Mouse (Mus musculus) MEL (cell line): ENCODE results near the gene Dqx1. TPM values are rescaled to one million over a fixed set of nuclear protein-coding genes. Genes with fewer than 3 reads are reported as not detected.

Experiments used
- DNase-seq: peaks from one replicate; pipeline ENCODE4 v3.0.0; 2011; ENCODE audit warnings: low read depth, low spot score
- H3K27ac ChIP-seq: 2 replicates; pipeline ENCODE4 v1.5.1; 2012; ENCODE audit warnings: low read depth, mild to moderate bottlenecking, control low read depth, low read length, moderate library complexity; ENCODE audit not compliant: control insufficient read depth
- H3K27me3 ChIP-seq, 2 experiments: fragments of 150-350 bp in 1 of 2; sonication (generic) in 1 of 2; 2 replicates each; pipeline ENCODE4 v1.6.1; 2012; ENCODE audit warnings: low read length in 2 of 2, mild to moderate bottlenecking in 2 of 2, improper control_type of control experiment in 1 of 2, moderate library complexity in 1 of 2; ENCODE audit not compliant: insufficient read depth in 2 of 2, control insufficient read depth in 1 of 2
- H3K36me3 ChIP-seq, 2 experiments: 2 replicates each; pipeline ENCODE4 v1.6.1; 2012 to 2014; ENCODE audit warnings: low read length in 2 of 2, improper control_type of control experiment in 1 of 2, inconsistent platforms in 1 of 2, mild to moderate bottlenecking in 1 of 2; ENCODE audit not compliant: insufficient read depth in 2 of 2, control insufficient read depth in 1 of 2
- H3K4me1 ChIP-seq, 2 experiments: fragments of 150-350 bp in 1 of 2; sonication (generic) in 1 of 2; 2 replicates each; pipeline ENCODE4 v1.6.1; 2012; ENCODE audit warnings: low read length in 2 of 2, improper control_type of control experiment in 1 of 2, mild to moderate bottlenecking in 1 of 2; ENCODE audit not compliant: insufficient read depth in 2 of 2, control insufficient read depth in 1 of 2
- H3K4me3 ChIP-seq, 2 experiments: fragments of 150-350 bp in 1 of 2; sonication (generic) in 1 of 2; 2 replicates each; pipeline ENCODE4 v1.5.1; 2012; ENCODE audit warnings: low read depth in 2 of 2, low read length in 2 of 2, mild to moderate bottlenecking in 2 of 2, moderate library complexity in 2 of 2, control low read depth in 1 of 2, improper control_type of control experiment in 1 of 2; ENCODE audit not compliant: control insufficient read depth in 1 of 2, insufficient read depth in 1 of 2
- H3K79me2 ChIP-seq: 2 replicates; pipeline ENCODE4 v1.6.1; 2012; ENCODE audit warnings: mild to moderate bottlenecking, low read length, moderate library complexity; ENCODE audit not compliant: control insufficient read depth, poor library complexity, insufficient read depth
- H3K9ac ChIP-seq: 2 replicates; pipeline ENCODE4 v1.6.1; 2012; ENCODE audit warnings: low read depth, mild to moderate bottlenecking, control low read depth, low read length, moderate library complexity; ENCODE audit not compliant: control insufficient read depth, poor library complexity, severe bottlenecking
- H3K9me3 ChIP-seq: fragments of 150-350 bp; sonication (generic); replicated peaks from 2 replicates; pipeline ENCODE4 v1.6.1; 2012; ENCODE audit warnings: mild to moderate bottlenecking, low read length, improper control_type of control experiment, moderate library complexity; ENCODE audit not compliant: insufficient read depth
- CHD2 ChIP-seq: IDR thresholded peaks from 2 replicates; pipeline ENCODE4 v1.6.1; 2011; ENCODE audit warnings: low read length, improper control_type of control experiment
- CTCF ChIP-seq, 3 experiments: IDR thresholded peaks in 2 of 3; conservative IDR thresholded peaks in 1 of 3; 2 replicates each; pipeline ENCODE4 v1.5.1; 2011 to 2012; ENCODE audit warnings: low read length in 3 of 3, low read depth in 2 of 3, mild to moderate bottlenecking in 2 of 3, improper control_type of control experiment in 1 of 3, inconsistent platforms in 1 of 3, mixed read lengths in 1 of 3, moderate library complexity in 1 of 3; ENCODE audit not compliant: control insufficient read depth in 1 of 3, insufficient read depth in 1 of 3, poor library complexity in 1 of 3, severe bottlenecking in 1 of 3
- ETS1 ChIP-seq: IDR thresholded peaks from 2 replicates; pipeline ENCODE4 v1.6.1; 2012; ENCODE audit warnings: low read depth, mild to moderate bottlenecking, inconsistent platforms, low read length, improper control_type of control experiment, moderate library complexity
- GABPA ChIP-seq: IDR thresholded peaks from 2 replicates; pipeline ENCODE4 v1.6.1; 2012; ENCODE audit warnings: low read depth, mild to moderate bottlenecking, inconsistent platforms, low read length, improper control_type of control experiment, moderate library complexity
- GATA1 ChIP-seq: IDR thresholded peaks from 2 replicates; pipeline ENCODE4 v1.6.1; 2011; ENCODE audit warnings: low read depth, low read length, improper control_type of control experiment
- HCFC1 ChIP-seq: IDR thresholded peaks from 2 replicates; pipeline ENCODE4 v1.6.1; 2012; ENCODE audit warnings: low read depth, mild to moderate bottlenecking, inconsistent platforms, low read length, improper control_type of control experiment, moderate library complexity
- JUND ChIP-seq: IDR thresholded peaks from 2 replicates; pipeline ENCODE4 v1.6.1; 2011; ENCODE audit warnings: low read depth, mild to moderate bottlenecking, improper control_type of control experiment, low read length
- MAX ChIP-seq: IDR thresholded peaks from 2 replicates; pipeline ENCODE4 v1.6.1; 2011; ENCODE audit warnings: low read length, improper control_type of control experiment
- MEF2A ChIP-seq: IDR thresholded peaks from 2 replicates; pipeline ENCODE4 v1.6.1; 2014; ENCODE audit warnings: low read depth, mild to moderate bottlenecking, inconsistent platforms, low read length, improper control_type of control experiment; ENCODE audit not compliant: poor library complexity, insufficient replicate concordance, severe bottlenecking; ENCODE audit errors: extremely low read depth
- MYC ChIP-seq: IDR thresholded peaks from 2 replicates; pipeline ENCODE4 v1.6.1; 2011; ENCODE audit warnings: low read depth, mild to moderate bottlenecking, low read length, improper control_type of control experiment, moderate library complexity
- NRF1 ChIP-seq: IDR thresholded peaks from 2 replicates; pipeline ENCODE4 v1.6.1; 2014; ENCODE audit warnings: low read depth, mild to moderate bottlenecking, inconsistent platforms, low read length, improper control_type of control experiment, moderate library complexity; ENCODE audit not compliant: poor library complexity, insufficient read depth, severe bottlenecking
- POLR2A ChIP-seq, 2 experiments: IDR thresholded peaks; 2 replicates each; pipeline ENCODE4 v1.6.1; 2011 to 2012; ENCODE audit warnings: low read length in 2 of 2, mild to moderate bottlenecking in 2 of 2, control low read depth in 1 of 2, improper control_type of control experiment in 1 of 2, low read depth in 1 of 2, moderate library complexity in 1 of 2; ENCODE audit not compliant: control insufficient read depth in 1 of 2, insufficient read depth in 1 of 2, poor library complexity in 1 of 2
- POLR2AphosphoS5 ChIP-seq: IDR thresholded peaks from 2 replicates; pipeline ENCODE4 v1.6.1; 2012; ENCODE audit warnings: low read depth, borderline replicate concordance, mild to moderate bottlenecking, inconsistent platforms, low read length, moderate library complexity, mixed read lengths
- RAD21 ChIP-seq: IDR thresholded peaks from 2 replicates; pipeline ENCODE4 v1.6.1; 2011; ENCODE audit warnings: mild to moderate bottlenecking, low read depth, low read length, improper control_type of control experiment
- RCOR1 ChIP-seq: IDR thresholded peaks from 2 replicates; pipeline ENCODE4 v1.6.1; 2012; ENCODE audit warnings: low read depth, mild to moderate bottlenecking, inconsistent platforms, low read length, improper control_type of control experiment
- SMC3 ChIP-seq: IDR thresholded peaks from 2 replicates; pipeline ENCODE4 v1.6.1; 2011; ENCODE audit warnings: low read depth, low read length, improper control_type of control experiment
- TAL1 ChIP-seq: IDR thresholded peaks from 2 replicates; pipeline ENCODE4 v1.6.1; 2012; ENCODE audit warnings: mild to moderate bottlenecking, inconsistent platforms, low read length, moderate library complexity, mixed read lengths
- TCF12 ChIP-seq: IDR thresholded peaks from 2 replicates; pipeline ENCODE4 v1.6.1; 2014; ENCODE audit warnings: low read depth, mild to moderate bottlenecking, inconsistent platforms, low read length, improper control_type of control experiment, moderate library complexity
- USF1 ChIP-seq: IDR thresholded peaks from 2 replicates; pipeline ENCODE4 v1.6.1; 2014; ENCODE audit warnings: low read depth, mild to moderate bottlenecking, inconsistent platforms, low read length, improper control_type of control experiment, moderate library complexity
- USF2 ChIP-seq, 2 experiments: IDR thresholded peaks; 2 replicates each; pipeline ENCODE4 v1.6.1; 2011 to 2012; ENCODE audit warnings: improper control_type of control experiment in 2 of 2, low read length in 2 of 2, borderline replicate concordance in 1 of 2, inconsistent platforms in 1 of 2, low read depth in 1 of 2, mild to moderate bottlenecking in 1 of 2; ENCODE audit not compliant: insufficient read depth in 1 of 2
- ZC3H11A ChIP-seq: IDR thresholded peaks from 2 replicates; pipeline ENCODE4 v1.6.1; 2012; ENCODE audit warnings: low read depth, mild to moderate bottlenecking, inconsistent platforms, low read length, improper control_type of control experiment
- ZKSCAN1 ChIP-seq: IDR thresholded peaks from 2 replicates; pipeline ENCODE4 v1.6.1; 2012; ENCODE audit warnings: low read depth, mild to moderate bottlenecking, inconsistent platforms, low read length, improper control_type of control experiment, moderate library complexity
- polyA plus RNA-seq, 2 experiments: library from polyadenylated mRNA; stranded (reverse) in 1 of 2; unstranded in 1 of 2; fragments of >175 nt in 1 of 2; fragments of >200 nt in 1 of 2; gene quantifications; 2 replicates each; pipeline versions ENCODE4 v1.2.1 to v1.2.4; 2012; ENCODE audit warnings: low replicate concordance in 2 of 2, low read depth in 1 of 2; ENCODE audit not compliant: insufficient read length in 2 of 2, insufficient read depth in 1 of 2, missing spikeins in 1 of 2
- total RNA-seq: library from RNA; depleted of rRNA; stranded (reverse); fragments of 300-350 nt; gene quantifications from 2 replicates; pipeline ENCODE4 v1.2.3, GENCODE M21; 2012

Gene Dqx1
- total and polyA plus RNA-seq, 3 experiments: 1.3 to 3.4 TPM; not detected in 1

DNA sequence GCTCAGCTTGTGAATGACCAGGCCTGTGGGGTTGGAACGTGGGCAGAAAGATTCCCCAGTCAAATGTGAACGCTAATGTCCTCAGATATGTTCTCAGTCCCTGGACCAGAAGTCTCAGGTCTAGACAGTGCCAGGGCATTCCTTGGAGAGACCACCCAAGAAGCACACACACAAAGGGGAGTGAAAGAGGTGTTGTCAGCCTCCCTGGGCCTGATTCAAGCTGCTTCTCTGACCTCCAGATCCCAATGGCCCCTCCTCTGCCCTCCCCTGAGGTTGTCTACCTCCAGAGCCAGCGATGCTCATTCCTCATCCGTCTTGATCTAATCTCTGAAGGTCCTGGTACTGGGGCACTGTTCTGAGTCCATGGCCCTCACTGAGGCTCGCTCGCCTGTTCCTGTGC, 14.1 kb upstream of the Dqx1 start:
- DNase-seq: no peak
- H3K27ac ChIP-seq: no peak overlapping the region
- H3K9ac ChIP-seq: no peak overlapping the region
- 0 out of 4 replicates have a peak, but pooled peaks cover 0 to 3% of the 10 kb centered on the region in 2 experiments for H3K4me1 ChIP-seq
- no peaks in the 10 kb centered on the region for H3K79me2 ChIP-seq
- peaks cover 0 to 2% of the 10 kb centered on the region in 2 experiments; a peak in 1 of 4 replicates for H3K36me3 ChIP-seq
- H3K9me3 ChIP-seq: no peaks in the 10 kb centered on the region
- H3K27me3 ChIP-seq: no peaks in the 10 kb centered on the region
- H3K4me3 ChIP-seq: no peak overlapping the region
- TF ChIP-seq JUND (no peak), HCFC1 (no peak), MAX (no peak), ETS1 (no peak), CTCF (IDR thresholded peaks at IDR 0.05 in 2 of 3, conservative IDR thresholded peaks at IDR 0.05 in 1 of 3; ENCODE audit: control insufficient read depth in 1 of 3, insufficient read depth in 1 of 3, low read depth in 2 of 3, low read length in 3 of 3, poor library complexity in 1 of 3, severe bottlenecking in 1 of 3) (no peak), MYC (no peak), TAL1 (no peak), ZKSCAN1 (no peak), TCF12 (no peak), POLR2AphosphoS5 (no peak), RCOR1 (no peak), SMC3 (no peak), USF2 (IDR thresholded peaks at IDR 0.05; ENCODE audit: borderline replicate concordance in 1 of 2, insufficient read depth in 1 of 2, low read depth in 1 of 2, low read length in 2 of 2) (no peak), NRF1 (no peak), POLR2A (IDR thresholded peaks at IDR 0.05; ENCODE audit: control insufficient read depth in 1 of 2, insufficient read depth in 1 of 2, low read depth in 1 of 2, low read length in 2 of 2, poor library complexity in 1 of 2) (no peak)

DNA sequence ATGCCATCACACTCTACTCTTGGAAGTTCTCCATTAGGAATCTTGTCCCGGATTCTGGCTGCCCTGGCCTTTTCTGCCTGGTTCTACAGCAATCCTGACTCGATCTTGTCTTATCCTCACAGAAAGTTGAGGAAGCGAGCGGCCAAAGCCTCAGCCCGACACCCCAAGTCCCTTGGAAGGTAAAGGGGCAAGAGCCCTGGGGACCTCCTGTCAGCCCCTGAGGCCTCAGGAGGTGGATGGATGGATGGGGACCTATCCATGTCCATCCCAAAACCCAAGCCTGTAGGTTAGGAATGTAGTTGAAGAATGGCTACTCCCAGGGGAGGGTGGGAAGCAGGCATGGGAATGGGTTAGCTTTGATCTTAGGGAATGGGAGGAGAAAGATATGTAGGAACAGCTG, 13.7 kb upstream of the Dqx1 start:
- DNase-seq: no peak
- H3K36me3 ChIP-seq: peaks cover 0 to 2% of the 10 kb centered on the region in 2 experiments; a peak in 1 of 4 replicates
- no peak overlapping the region for H3K9ac ChIP-seq
- no peaks in the 10 kb centered on the region for H3K79me2 ChIP-seq
- no peak overlapping the region for H3K4me3 ChIP-seq
- H3K27me3 ChIP-seq: no peaks in the 10 kb centered on the region
- no peaks in the 10 kb centered on the region for H3K9me3 ChIP-seq
- no peak overlapping the region for H3K27ac ChIP-seq
- TF ChIP-seq GABPA: no peak
- TF ChIP-seq ZC3H11A: no peak
- TF ChIP-seq ZKSCAN1: no peak
- TF ChIP-seq ETS1: no peak
- TF ChIP-seq RAD21: no peak
- no peak for TF ChIP-seq MAX
- no peak for TF ChIP-seq MEF2A
- no peak for TF ChIP-seq CHD2
- TF ChIP-seq SMC3: no peak
- no peak for TF ChIP-seq POLR2AphosphoS5
- TF ChIP-seq GATA1: no peak
- TF ChIP-seq RCOR1: no peak
- no peak for TF ChIP-seq USF1
- TF ChIP-seq POLR2A (IDR thresholded peaks at IDR 0.05; ENCODE audit: control insufficient read depth in 1 of 2, insufficient read depth in 1 of 2, low read depth in 1 of 2, low read length in 2 of 2, poor library complexity in 1 of 2): no peak
- no peak for TF ChIP-seq JUND
- 0 out of 4 replicates have a peak, but pooled peaks cover 0 to 3% of the 10 kb centered on the region in 2 experiments for H3K4me1 ChIP-seq
